Mouse (Mus musculus): Measurements from ENCODE around the gene Coro1b. TPM values are rescaled to one million over a fixed set of nuclear protein-coding genes. Genes with fewer than 3 reads are reported as not detected.

Coro1b gene
- polyA plus RNA-seq, 1 experiment from 2014 or later = 143 TPM

- Histone ChIP-seq H3K4me2 (ENCODE audit: low read length) (peak within 1 kb of the TSS; percentile 63), H3K4me3 (replicated peaks; ENCODE audit: low read length) (peak within 1 kb of the TSS; percentile 66), H3K9me3 (ENCODE audit: control insufficient read depth, low read length) (no peaks in the 10 kb centered on the region), H3K36me3 (ENCODE audit: control insufficient read depth, insufficient read depth) (peaks cover 14% of the 10 kb centered on the region), H3K4me1 (replicated peaks; ENCODE audit: control insufficient read depth, insufficient read depth, low read length) (peaks cover 15% of the 10 kb centered on the region), H3K27ac (ENCODE audit: low read length) (peak within 1 kb of the TSS; percentile 77), H3K27me3 (replicated peaks; ENCODE audit: control insufficient read depth, insufficient read depth, low read length) (no peaks in the 10 kb centered on the region), H3K9ac (replicated peaks; ENCODE audit: low read depth, low read length) (peak within 1 kb of the TSS; percentile 72)
- WGBS = 6% methylated on average over 42 of the region's 42 CpGs
- peak; percentile 93 for ATAC-seq
Measured at GRCm38 (mm10) chr19:4162646-4163542, 14.5 kb downstream of the Coro1b start, which contains the start of gene Rps6kb2. Gene Rps6kb2, minus strand, starts transcription at chr19:4163354.

GRCm38 (mm10) chr19:4163543-4163887 lies 15.1 kb downstream of the Coro1b start:
- Histone ChIP-seq H3K9me3 (ENCODE audit: control insufficient read depth, low read length) (no peaks in the 10 kb centered on the region), H3K4me1 (replicated peaks; ENCODE audit: control insufficient read depth, insufficient read depth, low read length) (peaks cover 15% of the 10 kb centered on the region), H3K4me3 (replicated peaks; ENCODE audit: low read length) (peak overlapping the region; percentile 66), H3K36me3 (ENCODE audit: control insufficient read depth, insufficient read depth) (peaks cover 10% of the 10 kb centered on the region), H3K27ac (ENCODE audit: low read length) (peak overlapping the region; percentile 77), H3K9ac (replicated peaks; ENCODE audit: low read depth, low read length) (peak overlapping the region; percentile 56), H3K27me3 (replicated peaks; ENCODE audit: control insufficient read depth, insufficient read depth, low read length) (no peaks in the 10 kb centered on the region), H3K4me2 (ENCODE audit: low read length) (peak overlapping the region; percentile 59)
- ATAC-seq = peak; percentile 30; the same call in 1 of the 2 replicates
- 30% methylated on average over 4 of the region's 4 CpGs for WGBS

GRCm38 (mm10) chr19:4164100-4164499 lies 15.7 kb downstream of the Coro1b start:
- Histone ChIP-seq H3K27me3 (replicated peaks; ENCODE audit: control insufficient read depth, insufficient read depth, low read length) (no peaks in the 10 kb centered on the region), H3K9me3 (ENCODE audit: control insufficient read depth, low read length) (no peaks in the 10 kb centered on the region), H3K4me2 (ENCODE audit: low read length) (no peak overlapping the region), H3K4me3 (replicated peaks; ENCODE audit: low read length) (no peak overlapping the region), H3K36me3 (ENCODE audit: control insufficient read depth, insufficient read depth) (peaks cover 4% of the 10 kb centered on the region), H3K27ac (ENCODE audit: low read length) (no peak overlapping the region), H3K4me1 (replicated peaks; ENCODE audit: control insufficient read depth, insufficient read depth, low read length) (peaks cover 15% of the 10 kb centered on the region), H3K9ac (replicated peaks; ENCODE audit: low read depth, low read length) (no peak overlapping the region)
- ATAC-seq = no peak
- 78% methylated on average over 3 of the region's 3 CpGs for WGBS

- Histone ChIP-seq H3K4me1 (replicated peaks; ENCODE audit: control insufficient read depth, insufficient read depth, low read length) (peaks cover 16% of the 10 kb centered on the region), H3K27ac (ENCODE audit: low read length) (no peak overlapping the region), H3K4me3 (replicated peaks; ENCODE audit: low read length) (no peak overlapping the region), H3K4me2 (ENCODE audit: low read length) (no peak overlapping the region), H3K9me3 (ENCODE audit: control insufficient read depth, low read length) (no peaks in the 10 kb centered on the region), H3K27me3 (replicated peaks; ENCODE audit: control insufficient read depth, insufficient read depth, low read length) (no peaks in the 10 kb centered on the region), H3K9ac (replicated peaks; ENCODE audit: low read depth, low read length) (no peak overlapping the region), H3K36me3 (ENCODE audit: control insufficient read depth, insufficient read depth) (no peaks in the 10 kb centered on the region)
- WGBS = 71% methylated on average over 2 of the region's 2 CpGs
- ATAC-seq = no peak
Measured at GRCm38 (mm10) chr19:4164721-4165120, 16.3 kb downstream of the Coro1b start.

GRCm38 (mm10) chr19:4166678-4167476 lies 18.5 kb downstream of the Coro1b start:
- 75% methylated on average over 9 of the region's 9 CpGs for WGBS
- Histone ChIP-seq H3K27me3 (replicated peaks; ENCODE audit: control insufficient read depth, insufficient read depth, low read length) (no peaks in the 10 kb centered on the region), H3K36me3 (ENCODE audit: control insufficient read depth, insufficient read depth) (no peaks in the 10 kb centered on the region), H3K4me3 (replicated peaks; ENCODE audit: low read length) (no peak overlapping the region), H3K4me1 (replicated peaks; ENCODE audit: control insufficient read depth, insufficient read depth, low read length) (peaks cover 21% of the 10 kb centered on the region), H3K9me3 (ENCODE audit: control insufficient read depth, low read length) (no peaks in the 10 kb centered on the region), H3K4me2 (ENCODE audit: low read length) (no peak overlapping the region), H3K27ac (ENCODE audit: low read length) (no peak overlapping the region), H3K9ac (replicated peaks; ENCODE audit: low read depth, low read length) (no peak overlapping the region)
- ATAC-seq = no peak

- Histone ChIP-seq H3K4me1 (replicated peaks; ENCODE audit: control insufficient read depth, insufficient read depth, low read length) (peaks cover 7% of the 10 kb centered on the region), H3K4me3 (replicated peaks; ENCODE audit: low read length) (peak overlapping the region; percentile 44), H3K9me3 (ENCODE audit: control insufficient read depth, low read length) (no peaks in the 10 kb centered on the region), H3K27me3 (replicated peaks; ENCODE audit: control insufficient read depth, insufficient read depth, low read length) (no peaks in the 10 kb centered on the region), H3K9ac (replicated peaks; ENCODE audit: low read depth, low read length) (peak overlapping the region; percentile 60), H3K36me3 (ENCODE audit: control insufficient read depth, insufficient read depth) (no peaks in the 10 kb centered on the region), H3K27ac (ENCODE audit: low read length) (peak overlapping the region; percentile 83), H3K4me2 (ENCODE audit: low read length) (peak overlapping the region; percentile 61)
- peak; percentile 96 for ATAC-seq
- WGBS = under 1% methylated on average over 43 of the region's 43 CpGs
Measured at GRCm38 (mm10) chr19:4169378-4169784, 21.0 kb downstream of the Coro1b start.

- no peaks in the 10 kb centered on the region for H3K27me3 ChIP-seq (replicated peaks; ENCODE audit: control insufficient read depth, insufficient read depth, low read length)
- H3K4me1 ChIP-seq (replicated peaks; ENCODE audit: control insufficient read depth, insufficient read depth, low read length) = peaks cover 7% of the 10 kb centered on the region
- H3K27ac ChIP-seq (ENCODE audit: low read length) = peak overlapping the region; percentile 69
- H3K4me3 ChIP-seq (replicated peaks; ENCODE audit: low read length) = peak overlapping the region; percentile 44
- peak overlapping the region; percentile 61 for H3K4me2 ChIP-seq (ENCODE audit: low read length)
- 5% methylated on average over 27 of the region's 27 CpGs for WGBS
- ATAC-seq = peak; percentile 25; the same call in 1 of the 2 replicates
- H3K9me3 ChIP-seq (ENCODE audit: control insufficient read depth, low read length) = no peaks in the 10 kb centered on the region
- peak overlapping the region; percentile 60 for H3K9ac ChIP-seq (replicated peaks; ENCODE audit: low read depth, low read length)
- H3K36me3 ChIP-seq (ENCODE audit: control insufficient read depth, insufficient read depth) = no peaks in the 10 kb centered on the region
Measured at GRCm38 (mm10) chr19:4169810-4170209, 21.4 kb downstream of the Coro1b start.

- 93% methylated on average over 10 of the region's 10 CpGs for WGBS
- H3K9ac ChIP-seq (replicated peaks; ENCODE audit: low read depth, low read length) = no peak overlapping the region
- H3K9me3 ChIP-seq (ENCODE audit: control insufficient read depth, low read length) = no peaks in the 10 kb centered on the region
- H3K27ac ChIP-seq (ENCODE audit: low read length) = no peak overlapping the region
- no peak for ATAC-seq
- no peak overlapping the region for H3K4me2 ChIP-seq (ENCODE audit: low read length)
- H3K36me3 ChIP-seq (ENCODE audit: control insufficient read depth, insufficient read depth) = no peaks in the 10 kb centered on the region
- no peak overlapping the region for H3K4me3 ChIP-seq (replicated peaks; ENCODE audit: low read length)
- peaks cover 15% of the 10 kb centered on the region for H3K4me1 ChIP-seq (replicated peaks; ENCODE audit: control insufficient read depth, insufficient read depth, low read length)
- no peaks in the 10 kb centered on the region for H3K27me3 ChIP-seq (replicated peaks; ENCODE audit: control insufficient read depth, insufficient read depth, low read length)
Measured at GRCm38 (mm10) chr19:4170723-4171392, 22.4 kb downstream of the Coro1b start.
